Mouse (Mus musculus) lung, postnatal 10 days (tissue): ENCODE results near the gene Gm48551.

Experiments
- DNase-seq: peaks from one replicate; pipeline ENCODE4 v3.0.0; 2021

Gm48551 gene

GRCm38 (mm10) chr10:81432169-81432867 is 48.1 kb downstream of the Gm48551 start:
- no peak for DNase-seq

GRCm38 (mm10) chr10:81432868-81433262 is 48.6 kb downstream of the Gm48551 start:
- peak; percentile 98 for DNase-seq

- peak; percentile 77 for DNase-seq
These were observed 49.4 kb downstream of the Gm48551 start for GRCm38 (mm10) chr10:81433541-81434289.

GRCm38 (mm10) chr10:81434361-81435263 is 50.3 kb downstream of the Gm48551 start:
- peak; percentile 62 for DNase-seq

- DNase-seq: peak; percentile 79
These were observed 51.2 kb downstream of the Gm48551 start for GRCm38 (mm10) chr10:81435436-81435835.

GRCm38 (mm10) chr10:81441019-81441418 is 56.8 kb downstream of the Gm48551 start:
- DNase-seq: no peak
